Mouse (Mus musculus) heart, adult 11 months (tissue): ENCODE data around the gene Vmn1r127.
"Not testable (repeated sequence)": the region's sequence is repeated elsewhere in the genome, so short reads cannot be mapped to it uniquely, and the experiment has no call there.

Experiments
- DNase-seq: peaks from one replicate; pipeline ENCODE4 v3.0.0; 2022

The Vmn1r127 gene

GRCm38 (mm10) chr7:21319761-21320160 lies at the start of gene Vmn1r127:
Vmn1r127 (minus strand) TSS chr7:21319861.
- DNase-seq: not testable (repeated sequence)

- DNase-seq: not testable (repeated sequence)
These were observed 41.5 kb upstream of the Vmn1r127 start, which contains the start of gene Vmn1r129 for GRCm38 (mm10) chr7:21361191-21361590. Vmn1r129 (minus strand) TSS chr7:21361291.

GRCm38 (mm10) chr7:21349073-21349472 lies 29.4 kb upstream of the Vmn1r127 start, which contains the start of gene Vmn1r128:
Vmn1r128 (plus strand) TSS chr7:21349373.
- not testable (repeated sequence) for DNase-seq

- not testable (repeated sequence) for DNase-seq
These were observed 18.3 kb downstream of the Vmn1r127 start, which contains the start of gene Vmn1r126 for GRCm38 (mm10) chr7:21301367-21301766. Vmn1r126 (minus strand) TSS chr7:21301467.

- DNase-seq: not testable (repeated sequence)
These were observed 47.8 kb downstream of the Vmn1r127 start, which contains the start of gene Vmn1r125 for GRCm38 (mm10) chr7:21271879-21272278. Vmn1r125 (plus strand) TSS chr7:21272179.
